Mouse (Mus musculus): ENCODE data around the gene Sf3b3.

The Sf3b3 gene

GRCm38 (mm10) chr8:110775721-110776120 lies 70.9 kb downstream of the Sf3b3 start:
- DNase-seq (ENCODE audit: extremely low read depth, low read depth), result no peak

GRCm38 (mm10) chr8:110775316-110775715 lies 71.3 kb downstream of the Sf3b3 start:
- no peak for DNase-seq (ENCODE audit: extremely low read depth, low read depth)

- DNase-seq (ENCODE audit: extremely low read depth, low read depth), result no peak
Observed at GRCm38 (mm10) chr8:110774725-110775124, 71.9 kb downstream of the Sf3b3 start.

- no peak for DNase-seq (ENCODE audit: extremely low read depth, low read depth)
Observed at GRCm38 (mm10) chr8:110774047-110774446, 72.5 kb downstream of the Sf3b3 start.

GRCm38 (mm10) chr8:110772452-110772851 lies 74.1 kb downstream of the Sf3b3 start:
- no peak for DNase-seq (ENCODE audit: extremely low read depth, low read depth)

GRCm38 (mm10) chr8:110767261-110767660 lies 79.3 kb downstream of the Sf3b3 start:
- DNase-seq (ENCODE audit: extremely low read depth, low read depth), result no peak

- no peak for DNase-seq (ENCODE audit: extremely low read depth, low read depth)
Observed at GRCm38 (mm10) chr8:110764671-110765070, 81.9 kb downstream of the Sf3b3 start.

- DNase-seq (ENCODE audit: extremely low read depth, low read depth), result no peak
Observed at GRCm38 (mm10) chr8:110761988-110762387, 84.6 kb downstream of the Sf3b3 start.

- DNase-seq (ENCODE audit: extremely low read depth, low read depth), result no peak
Observed at GRCm38 (mm10) chr8:110761185-110761584, 85.4 kb downstream of the Sf3b3 start.

- no peak for DNase-seq (ENCODE audit: extremely low read depth, low read depth)
Observed at GRCm38 (mm10) chr8:110760280-110760940, 86.2 kb downstream of the Sf3b3 start.
